Comparison of ENCODE assay signal across 8 mouse cellular contexts in the genomic region with DNA sequence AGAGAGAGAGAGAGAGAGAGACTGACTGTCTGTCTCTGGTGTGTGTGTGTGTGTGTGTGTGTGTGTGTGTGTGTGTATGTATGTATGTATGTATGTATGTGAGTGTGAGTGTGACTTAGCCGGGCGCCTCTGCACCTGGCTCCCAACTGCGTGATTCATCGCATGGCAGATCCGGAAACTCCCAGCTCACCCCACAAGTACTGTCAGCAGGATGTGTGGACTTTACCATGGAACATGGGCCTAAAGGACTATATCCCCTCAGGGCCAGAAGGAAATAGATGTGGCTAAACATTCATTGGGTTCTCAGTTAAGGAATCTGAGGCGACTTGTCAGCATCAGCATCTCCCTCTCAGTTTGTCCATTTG. TPM values are rescaled to one million over a fixed set of nuclear protein-coding genes. Genes with fewer than 3 reads are reported as not detected.
DNase-seq lines count a peak whose midpoint lies in the region; ATAC-seq and TF ChIP-seq lines count a peak whose summit lies in the region.

No protein-coding gene starts in this region.

- TF ChIP-seq POLR2A in heart, adult 2 months (IDR thresholded peaks at IDR 0.05; ENCODE audit: insufficient read depth, low read depth, low read length): no peak
- TF ChIP-seq POLR2A in cortical plate, adult 2 months (IDR thresholded peaks at IDR 0.05; ENCODE audit: extremely low read depth, insufficient read depth, low read length): no peak

- H3K27me3 ChIP-seq in heart, adult 2 months (ENCODE audit: control insufficient read depth, insufficient read depth, low read length): no peaks in the 10 kb centered on the region
- H3K27me3 ChIP-seq in C2C12 (ENCODE audit: control insufficient read depth, insufficient read depth, insufficient read length): no peaks in the 10 kb centered on the region
- H3K27me3 ChIP-seq in intestine, embryonic 15.5 days (replicated peaks): no peaks in the 10 kb centered on the region
- H3K27me3 ChIP-seq in midbrain, embryonic 15.5 days (replicated peaks): no peaks in the 10 kb centered on the region

- DNase-seq in heart, adult 2 months: no peak
- no peak for DNase-seq in heart, postnatal 25 days (ENCODE audit: low spot score)
- DNase-seq in embryo, embryonic 10 days (ENCODE audit: low spot score): no peak
- DNase-seq in ovary, postnatal 14 days (ENCODE audit: low spot score): no peak

- H3K27ac ChIP-seq in heart, adult 2 months: no peak overlapping the region
- H3K27ac ChIP-seq in cortical plate, adult 2 months (ENCODE audit: insufficient read depth, low read length): no peak overlapping the region
- 0 out of 2 replicates have a peak overlapping the region, but pooled peaks have one; percentile 24 for H3K27ac ChIP-seq in intestine, embryonic 15.5 days
- no peak overlapping the region for H3K27ac ChIP-seq in midbrain, embryonic 15.5 days

- intact Hi-C loops in heart, adult 2 months (cut with DNase I): no loop called here
- intact Hi-C loops in heart, postnatal 25 days (cut with DNase I): no loop called here

- ATAC-seq in intestine, embryonic 15.5 days: peak; percentile 71
- ATAC-seq in midbrain, embryonic 15.5 days (replicated peaks): peak; percentile 7; the same call in 1 of the 2 replicates

- H3K36me3 ChIP-seq in heart, adult 2 months (ENCODE audit: control insufficient read depth, insufficient read depth, low read length): no peaks in the 10 kb centered on the region
- peaks cover 9% of the 10 kb centered on the region for H3K36me3 ChIP-seq in C2C12 (ENCODE audit: control insufficient read depth, insufficient read depth)
- H3K36me3 ChIP-seq in intestine, embryonic 15.5 days: 0 out of 2 replicates have a peak, but pooled peaks cover 3% of the 10 kb centered on the region
- H3K36me3 ChIP-seq in midbrain, embryonic 15.5 days (replicated peaks): no peaks in the 10 kb centered on the region

- peak overlapping the region; percentile 39 for H3K4me3 ChIP-seq in heart, adult 2 months
- peak overlapping the region; percentile 56 for H3K4me3 ChIP-seq in C2C12 (ENCODE audit: insufficient read depth, poor library complexity, severe bottlenecking)
- H3K4me3 ChIP-seq in cortical plate, adult 2 months (ENCODE audit: insufficient read depth, low read length): peak overlapping the region; percentile 63
- peak overlapping the region; percentile 75 for H3K4me3 ChIP-seq in intestine, embryonic 15.5 days (replicated peaks)
- peak overlapping the region; percentile 50 for H3K4me3 ChIP-seq in midbrain, embryonic 15.5 days

- no peaks in the 10 kb centered on the region for H3K79me2 ChIP-seq in heart, adult 2 months (replicated peaks; ENCODE audit: control insufficient read depth, insufficient read depth, low read length)
- H3K79me2 ChIP-seq in C2C12 (ENCODE audit: control insufficient read depth, insufficient read depth): peaks cover 30% of the 10 kb centered on the region

- peaks cover 3% of the 10 kb centered on the region for H3K4me1 ChIP-seq in heart, adult 2 months (ENCODE audit: control insufficient read depth, insufficient read depth, low read length)
- H3K4me1 ChIP-seq in cortical plate, adult 2 months (ENCODE audit: control insufficient read depth, insufficient read depth, low read length): peaks cover 3% of the 10 kb centered on the region; the same call in 1 of the 2 replicates
- peaks cover 7% of the 10 kb centered on the region; the same call in 1 of the 2 replicates for H3K4me1 ChIP-seq in intestine, embryonic 15.5 days (replicated peaks)
- H3K4me1 ChIP-seq in midbrain, embryonic 15.5 days: peaks cover 23% of the 10 kb centered on the region

- H3K9me3 ChIP-seq in intestine, embryonic 15.5 days: no peaks in the 10 kb centered on the region
- no peaks in the 10 kb centered on the region for H3K9me3 ChIP-seq in midbrain, embryonic 15.5 days

- H3K9ac ChIP-seq in heart, adult 2 months (ENCODE audit: low read depth, low read length): peak overlapping the region; percentile 81
- peak overlapping the region; percentile 49; the same call in 1 of the 2 replicates for H3K9ac ChIP-seq in intestine, embryonic 15.5 days
- peak overlapping the region; percentile 48 for H3K9ac ChIP-seq in midbrain, embryonic 15.5 days

- H3ac ChIP-seq in C2C12 (ENCODE audit: control insufficient read depth, insufficient read length, low read depth): peak overlapping the region; percentile 53

- peaks cover 14% of the 10 kb centered on the region for H3K79me3 ChIP-seq in C2C12 (ENCODE audit: low read depth)

- WGBS in heart, adult 2 months: 5% methylated on average over 6 of the region's 6 CpGs
- 8% methylated on average over 6 of the region's 6 CpGs for WGBS in intestine, embryonic 15.5 days
- 32% methylated on average over 6 of the region's 6 CpGs for WGBS in midbrain, embryonic 15.5 days

- peak overlapping the region; percentile 70 for H3K4me2 ChIP-seq in intestine, embryonic 15.5 days (replicated peaks)
- H3K4me2 ChIP-seq in midbrain, embryonic 15.5 days: peak overlapping the region; percentile 47

- TF ChIP-seq CTCF in heart, adult 2 months (IDR thresholded peaks at IDR 0.05): no peak
- no peak for TF ChIP-seq CTCF in C2C12 (IDR thresholded peaks at IDR 0.05; ENCODE audit: control insufficient read depth, insufficient read depth, insufficient read length)
- no peak for TF ChIP-seq CTCF in cortical plate, adult 2 months (IDR thresholded peaks at IDR 0.05; ENCODE audit: extremely low read depth, insufficient read depth, low read length)

- no peak for TF ChIP-seq EP300 in heart, adult 2 months (IDR thresholded peaks at IDR 0.05; ENCODE audit: insufficient read depth, low read depth, low read length)

TF ChIP-seq in C2C12, 6 proteins besides CTCF, POLR2A, EP300 and RAD21:
- no peak for TF ChIP-seq MYOD1 (IDR thresholded peaks at IDR 0.05; ENCODE audit: control insufficient read depth, insufficient read length, low read depth)
- no peak for TF ChIP-seq MYOG (IDR thresholded peaks at IDR 0.05; ENCODE audit: control insufficient read depth, extremely low read depth, insufficient read length)
- TF ChIP-seq CEBPB (IDR thresholded peaks at IDR 0.05; ENCODE audit: low read depth): no peak
- no peak for TF ChIP-seq MAX (IDR thresholded peaks at IDR 0.05)
- no peak for TF ChIP-seq FOSL1 (IDR thresholded peaks at IDR 0.05; ENCODE audit: insufficient read depth, low read length, poor library complexity, severe bottlenecking)
- TF ChIP-seq USF1 (IDR thresholded peaks at IDR 0.05; ENCODE audit: low read depth): no peak

RNA-seq across cellular contexts. Expression of a gene that starts 0.6 kb away (rescaled TPM):
- total RNA-seq in heart, adult 2 months (2021): 1 to 10 TPM; 8.7 to 9.3 TPM
- polyA plus RNA-seq in heart, adult 2 months (2012; rRNA removed): 2.8 and 6.1 TPM in 2 replicates
- total RNA-seq in heart, postnatal 25 days (2021): 10 to 100 TPM in 1 of 2 experiments, 1 to 10 TPM in 1; 8.8 to 10.1 TPM
- polyA plus RNA-seq in C2C12 (2012; fragmentation: generic; extraction: Trizol): 9.9 TPM
- 7.9 and 8.9 TPM in 2 replicates for polyA plus RNA-seq in cortical plate, adult 2 months (2012; rRNA removed)
- 24.7 and 28.1 TPM in 2 replicates for polyA plus RNA-seq in intestine, embryonic 15.5 days (2015; fragmentation: Nextera tagmentation; extraction: Ambion mirVana)
- 21.6 TPM in 2 replicates for polyA plus RNA-seq in midbrain, embryonic 15.5 days (2015; fragmentation: Nextera tagmentation; extraction: Ambion mirVana)

RNA-seq across cellular contexts. Expression of a gene that starts 0.7 kb away (rescaled TPM):
- total RNA-seq in heart, adult 2 months (2021): 1 to 10 TPM; 1.8 to 2.0 TPM
- polyA plus RNA-seq in heart, adult 2 months (2012; rRNA removed): 4.1 and 4.2 TPM in 2 replicates
- 1 to 10 TPM; 1.1 to 2.7 TPM for total RNA-seq in heart, postnatal 25 days (2021)
- 2.3 TPM for polyA plus RNA-seq in C2C12 (2012; fragmentation: generic; extraction: Trizol)
- 11.8 and 14.3 TPM in 2 replicates for polyA plus RNA-seq in cortical plate, adult 2 months (2012; rRNA removed)
- 3.2 and 3.9 TPM in 2 replicates for polyA plus RNA-seq in intestine, embryonic 15.5 days (2015; fragmentation: Nextera tagmentation; extraction: Ambion mirVana)
- 28.2 and 30.4 TPM in 2 replicates for polyA plus RNA-seq in midbrain, embryonic 15.5 days (2015; fragmentation: Nextera tagmentation; extraction: Ambion mirVana)
